Mouse (Mus musculus) ZHBTc4 (cell line): Measurements from ENCODE around the gene Prkn.

Experiments
- DNase-seq: peaks from one replicate; pipeline ENCODE4 v3.0.0-alpha.2; 2011; ENCODE audit warnings: low read depth, low spot score

Gene Prkn

GRCm38 (mm10) chr17:10987040-10987439 lies 146.9 kb downstream of the Prkn start:
- no peak for DNase-seq

- no peak for DNase-seq
These were observed 157.1 kb downstream of the Prkn start for GRCm38 (mm10) chr17:10997291-10997690.

- no peak for DNase-seq
These were observed 183.2 kb downstream of the Prkn start for GRCm38 (mm10) chr17:11023371-11023770.

- peak; percentile 69 for DNase-seq
These were observed 189.2 kb downstream of the Prkn start for GRCm38 (mm10) chr17:11029348-11029747.

GRCm38 (mm10) chr17:11030936-11031335 lies 190.8 kb downstream of the Prkn start:
- DNase-seq, result no peak

GRCm38 (mm10) chr17:11032366-11032765 lies 192.2 kb downstream of the Prkn start:
- DNase-seq, result no peak

- DNase-seq, result no peak
These were observed 193.4 kb downstream of the Prkn start for GRCm38 (mm10) chr17:11033594-11033993.

GRCm38 (mm10) chr17:11038272-11038671 lies 198.1 kb downstream of the Prkn start:
- no peak for DNase-seq

- DNase-seq, result no peak
These were observed 218.8 kb downstream of the Prkn start for GRCm38 (mm10) chr17:11058986-11059385.

GRCm38 (mm10) chr17:11067076-11067703 lies 227.0 kb downstream of the Prkn start:
- DNase-seq, result peak; percentile 65

- DNase-seq, result peak; percentile 90
These were observed 227.7 kb downstream of the Prkn start for GRCm38 (mm10) chr17:11067704-11068475.

- no peak for DNase-seq
These were observed 230.8 kb downstream of the Prkn start for GRCm38 (mm10) chr17:11070996-11071395.

- peak; percentile 14 for DNase-seq
These were observed 236.2 kb downstream of the Prkn start for GRCm38 (mm10) chr17:11076319-11076903.

- DNase-seq, result no peak
These were observed 246.3 kb downstream of the Prkn start for GRCm38 (mm10) chr17:11086492-11086891.

- no peak for DNase-seq
These were observed 246.9 kb downstream of the Prkn start for GRCm38 (mm10) chr17:11087088-11087487.

- DNase-seq, result no peak
These were observed 247.6 kb downstream of the Prkn start for GRCm38 (mm10) chr17:11087823-11088222.

GRCm38 (mm10) chr17:11089361-11089760 lies 249.2 kb downstream of the Prkn start:
- DNase-seq, result no peak

GRCm38 (mm10) chr17:11092900-11093299 lies 252.7 kb downstream of the Prkn start:
- peak; percentile 93 for DNase-seq

GRCm38 (mm10) chr17:11093321-11093720 lies 253.1 kb downstream of the Prkn start:
- DNase-seq, result no peak

GRCm38 (mm10) chr17:11107007-11107406 lies 266.8 kb downstream of the Prkn start:
- DNase-seq, result no peak

- DNase-seq, result no peak
These were observed 267.7 kb downstream of the Prkn start for GRCm38 (mm10) chr17:11107916-11108315.

- no peak for DNase-seq
These were observed 277.3 kb downstream of the Prkn start for GRCm38 (mm10) chr17:11117508-11117907.

- no peak for DNase-seq
These were observed 283.9 kb downstream of the Prkn start for GRCm38 (mm10) chr17:11124048-11124447.
